Mouse (Mus musculus) hindbrain, embryonic 13.5 days (tissue): ENCODE results near the gene Anapc16. TPM values are rescaled to one million over a fixed set of nuclear protein-coding genes. Genes with fewer than 3 reads are reported as not detected.

Experiments used
- ATAC-seq: fragments of 200-750 bp; cut with Nextera tagmentation; 2 replicates; pipeline ENCODE4 v1.8.0; 2017; ENCODE audit warnings: moderate TSS enrichment; ENCODE audit not compliant: low FRiP score
- H3K27ac ChIP-seq: fragments of 300-500 bp; sonication (generic); 2 replicates; pipeline ENCODE4 v1.5.1; 2015; ENCODE audit warnings: inconsistent platforms, mild to moderate bottlenecking, moderate library complexity
- H3K27me3 ChIP-seq: fragments of 300-500 bp; sonication (generic); 2 replicates; pipeline ENCODE4 v1.6.1; 2015; ENCODE audit warnings: mild to moderate bottlenecking, inconsistent platforms
- H3K36me3 ChIP-seq: fragments of 300-500 bp; sonication (generic); 2 replicates; pipeline ENCODE4 v1.6.1; 2015; ENCODE audit warnings: mild to moderate bottlenecking, inconsistent platforms
- H3K4me1 ChIP-seq: fragments of 300-500 bp; sonication (generic); replicated peaks from 2 replicates; pipeline ENCODE4 v1.6.1; 2015; ENCODE audit warnings: inconsistent platforms
- H3K4me2 ChIP-seq: fragments of 300-500 bp; sonication (generic); 2 replicates; pipeline ENCODE4 v1.6.1; 2015; ENCODE audit warnings: inconsistent platforms, mild to moderate bottlenecking, moderate library complexity
- H3K4me3 ChIP-seq: fragments of 300-500 bp; sonication (generic); 2 replicates; pipeline ENCODE4 v1.5.1; 2015; ENCODE audit warnings: mild to moderate bottlenecking, inconsistent platforms
- H3K9ac ChIP-seq: fragments of 300-500 bp; sonication (generic); 2 replicates; pipeline ENCODE4 v1.6.1; 2015; ENCODE audit warnings: mild to moderate bottlenecking, inconsistent platforms
- H3K9me3 ChIP-seq: fragments of 300-500 bp; sonication (generic); 2 replicates; pipeline ENCODE4 v1.6.1; 2016; ENCODE audit warnings: inconsistent platforms
- WGBS: fragments of 180-500 bp; shearing (Covaris S2); methylation state at CpG from one replicate; pipeline ENCODE4 v1.1.7; 2015; 5-methylcytosine and 5-hydroxymethylcytosine counted together
- polyA plus RNA-seq: library from polyadenylated mRNA; unstranded; fragments of >200 nt; fragmentation: Nextera tagmentation; extraction: Ambion mirVana; gene quantifications from 2 replicates; pipeline ENCODE4 v1.2.1, GENCODE M21; 2015

Anapc16 gene
- polyA plus RNA-seq, 1 experiment from 2014 or later = 127 TPM

DNA sequence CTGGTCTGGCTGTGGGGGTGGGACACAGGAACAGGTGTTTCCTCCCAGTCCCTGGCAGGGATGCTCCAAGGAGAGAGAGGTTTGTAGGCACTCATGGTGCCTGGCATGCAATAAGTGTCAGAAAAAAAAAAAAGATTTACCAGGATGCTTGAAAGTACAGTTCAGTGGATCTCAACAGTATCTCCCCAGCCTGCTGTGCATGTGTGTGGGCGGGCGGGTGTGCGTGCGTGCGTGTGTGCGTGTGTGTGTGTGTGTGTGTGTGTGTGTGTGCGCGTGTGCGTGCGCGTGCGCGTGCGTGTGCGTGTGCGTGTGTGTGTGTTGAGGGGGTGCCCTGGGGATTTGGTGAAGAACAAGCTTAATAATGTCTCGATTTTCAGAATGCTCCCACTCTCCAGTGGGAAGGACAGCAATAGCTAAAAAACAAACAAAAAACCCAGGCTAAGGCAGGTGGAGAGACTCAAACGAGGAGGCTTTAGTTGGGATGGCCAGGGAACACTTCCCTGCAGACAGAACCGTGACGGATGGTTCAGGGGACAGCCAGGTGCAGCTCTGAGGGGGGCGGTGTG lies 60.6 kb downstream of the Anapc16 start:
- Histone ChIP-seq H3K9ac (peak overlapping the region; percentile 64), H3K27ac (peak overlapping the region; percentile 82), H3K27me3 (no peaks in the 10 kb centered on the region), H3K9me3 (no peaks in the 10 kb centered on the region), H3K4me1 (peaks cover 19% of the 10 kb centered on the region), H3K36me3 (no peaks in the 10 kb centered on the region), H3K4me2 (peak overlapping the region; percentile 51), H3K4me3 (peak overlapping the region; percentile 23)
- ATAC-seq = peak; percentile 44; the same call in 1 of the 2 replicates
- WGBS = 56% methylated on average over 21 of the region's 21 CpGs

DNA sequence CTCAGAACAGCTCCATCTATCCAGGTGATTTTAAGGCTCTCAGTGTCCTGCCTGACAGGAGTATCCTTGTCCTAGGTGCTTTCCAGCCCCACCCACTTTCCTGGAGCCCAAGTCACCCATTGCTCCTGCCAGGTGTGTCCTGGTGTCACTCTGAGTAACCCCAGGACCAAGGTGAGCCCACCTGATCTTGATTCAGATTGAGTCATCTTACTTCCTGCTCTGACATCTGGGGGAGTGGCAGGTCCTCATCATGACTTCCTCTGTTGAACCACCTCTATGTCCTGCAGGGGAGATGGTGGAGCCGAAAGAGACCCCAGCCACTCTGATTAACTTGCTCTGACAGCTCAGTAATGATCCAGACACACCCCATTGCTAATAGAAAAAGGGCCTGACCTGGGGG lies 63.9 kb downstream of the Anapc16 start:
- no peak for ATAC-seq

DNA sequence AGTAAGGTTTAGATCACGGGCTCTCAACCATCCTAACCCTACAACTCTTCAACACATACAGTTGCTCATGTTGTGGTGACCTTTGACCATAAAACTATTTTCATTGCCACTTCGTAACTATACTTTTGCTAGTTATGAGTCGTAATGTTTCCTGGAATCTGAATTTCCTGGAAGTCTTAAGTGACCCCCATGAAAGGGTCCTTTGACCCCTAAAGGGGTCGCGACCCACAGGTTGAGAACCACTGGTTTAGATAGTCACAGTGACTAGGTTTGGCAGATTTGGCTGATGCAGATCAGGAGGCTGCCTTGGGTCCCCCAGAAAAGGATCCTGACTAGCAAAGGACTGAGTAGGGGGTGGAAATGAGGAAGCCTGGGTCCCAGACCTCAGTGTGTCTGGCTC lies 64.3 kb downstream of the Anapc16 start:
- no peaks in the 10 kb centered on the region for H3K27me3 ChIP-seq
- peaks cover 21% of the 10 kb centered on the region for H3K4me1 ChIP-seq
- no peaks in the 10 kb centered on the region for H3K36me3 ChIP-seq
- no peaks in the 10 kb centered on the region for H3K9me3 ChIP-seq
- no peak overlapping the region for H3K4me2 ChIP-seq
- no peak overlapping the region for H3K27ac ChIP-seq
- no peak for ATAC-seq
- H3K9ac ChIP-seq = no peak overlapping the region
- no peak overlapping the region for H3K4me3 ChIP-seq
- 89% methylated on average over 5 of the region's 5 CpGs for WGBS

More for the DNA sequence above, 63.9 kb downstream of the Anapc16 start:
- 59% methylated on average over 1 of the region's 1 CpGs for WGBS
- H3K4me1 ChIP-seq = peaks cover 22% of the 10 kb centered on the region
- no peak overlapping the region for H3K27ac ChIP-seq
- no peak overlapping the region for H3K4me3 ChIP-seq
- no peaks in the 10 kb centered on the region for H3K27me3 ChIP-seq
- no peak overlapping the region for H3K9ac ChIP-seq
- no peaks in the 10 kb centered on the region for H3K9me3 ChIP-seq
- H3K4me2 ChIP-seq = no peak overlapping the region
- no peaks in the 10 kb centered on the region for H3K36me3 ChIP-seq

Other genes starting within 250 kb of the Anapc16 start
- 18.4 and 19.2 TPM in 2 replicates for gene Dnajb12, start 123.6 kb downstream of the Anapc16 start, polyA plus RNA-seq
- 64.8 and 69.6 TPM in 2 replicates for gene Ddit4, start 51.3 kb downstream of the Anapc16 start, polyA plus RNA-seq
- gene Ascc1, start 330 bp downstream of the Anapc16 start, polyA plus RNA-seq = 47.1 and 47.5 TPM in 2 replicates
- 67.9 and 76.3 TPM in 2 replicates for gene Spock2, start 103.1 kb upstream of the Anapc16 start, polyA plus RNA-seq
- gene Chst3, start 216.1 kb upstream of the Anapc16 start, polyA plus RNA-seq = 1.8 and 2.0 TPM in 2 replicates